8 mouse cellular contexts compared by ENCODE assay signal in genomic region chr14:55092011-55092577, GRCm38 (mm10). TPM values are rescaled to one million over a fixed set of nuclear protein-coding genes. Genes with fewer than 3 reads are reported as not detected.
DNase-seq lines count a peak whose midpoint lies in the region; ATAC-seq and TF ChIP-seq lines count a peak whose summit lies in the region.

Gene Zfhx2, minus strand, starts transcription at chr14:55092324.

- under 1% methylated on average over 33 of the region's 34 CpGs for WGBS in forebrain, embryonic 11.5 days
- WGBS in heart, postnatal 0 days = under 1% methylated on average over 33 of the region's 34 CpGs
- WGBS in liver, embryonic 16.5 days (ENCODE audit: insufficient replicate concordance) = 0% methylated on average over 33 of the region's 34 CpGs
- WGBS in neural tube, embryonic 13.5 days = under 1% methylated on average over 34 of the region's 34 CpGs

- peak; percentile 81 to 85 for DNase-seq in CD8-positive naive resting alpha-beta T cell, adult 2 months (ENCODE audit: low read depth in 2 of 2, low spot score in 2 of 2)
- DNase-seq in c-Kit-positive CD71-negative TER-119-negative erythroid progenitor cells, embryonic 14.5 days (ENCODE audit: low read depth) = peak; percentile 85
- DNase-seq in forebrain, embryonic 11.5 days (ENCODE audit: low spot score) = peak; percentile 97
- peak; percentile 80 for DNase-seq in heart, postnatal 0 days (ENCODE audit: low spot score)
- DNase-seq in kidney, postnatal 4 days = peak; percentile 91 to 94

- peak within 1 kb of the TSS; percentile 85 for H3K4me2 ChIP-seq in forebrain, embryonic 11.5 days (ENCODE audit: low read depth, low read length, severe bottlenecking)
- H3K4me2 ChIP-seq in heart, postnatal 0 days (ENCODE audit: low read depth, low read length) = peak within 1 kb of the TSS; percentile 75
- H3K4me2 ChIP-seq in liver, embryonic 16.5 days (ENCODE audit: low read depth, low read length) = peak within 1 kb of the TSS; percentile 97
- H3K4me2 ChIP-seq in neural tube, embryonic 13.5 days = peak within 1 kb of the TSS; percentile 90

- H3K27ac ChIP-seq in forebrain, embryonic 11.5 days (ENCODE audit: low read depth, low read length) = peak within 1 kb of the TSS; percentile 89
- H3K27ac ChIP-seq in heart, postnatal 0 days (ENCODE audit: low read depth) = peak within 1 kb of the TSS; percentile 4; the same call in 1 of the 2 replicates
- H3K27ac ChIP-seq in liver, embryonic 16.5 days (ENCODE audit: low read length) = peak within 1 kb of the TSS; percentile 29; the same call in 1 of the 2 replicates
- peak within 1 kb of the TSS; percentile 98 for H3K27ac ChIP-seq in neural tube, embryonic 13.5 days (replicated peaks)
- no peak within 1 kb of the TSS for H3K27ac ChIP-seq in testis, adult 2 months (ENCODE audit: control insufficient read depth, insufficient read depth, low read depth, low read length)

- peak; percentile 63 for TF ChIP-seq POLR2A in testis, adult 2 months (IDR thresholded peaks at IDR 0.05; ENCODE audit: control insufficient read depth, low read depth, low read length)

- no peaks in the 10 kb centered on the region for H3K9me3 ChIP-seq in forebrain, embryonic 11.5 days (ENCODE audit: control insufficient read depth, low read length)
- no peaks in the 10 kb centered on the region for H3K9me3 ChIP-seq in heart, postnatal 0 days (replicated peaks; ENCODE audit: control insufficient read depth, low read length)
- no peaks in the 10 kb centered on the region for H3K9me3 ChIP-seq in liver, embryonic 16.5 days (replicated peaks; ENCODE audit: control insufficient read depth, low read length)
- no peaks in the 10 kb centered on the region for H3K9me3 ChIP-seq in neural tube, embryonic 13.5 days

- TF ChIP-seq EP300 in heart, postnatal 0 days (IDR thresholded peaks at IDR 0.05; ENCODE audit: low read depth) = no peak

- no peak; the same call in 1 of the 2 replicates for TF ChIP-seq CTCF in heart, postnatal 0 days (IDR thresholded peaks at IDR 0.05; ENCODE audit: low read depth)
- no peak for TF ChIP-seq CTCF in testis, adult 2 months (IDR thresholded peaks at IDR 0.05; ENCODE audit: control insufficient read depth, insufficient read depth, insufficient replicate concordance, low read depth, low read length)

- H3K36me3 ChIP-seq in forebrain, embryonic 11.5 days (ENCODE audit: control insufficient read depth, insufficient read depth, low read length) = no peaks in the 10 kb centered on the region
- no peaks in the 10 kb centered on the region for H3K36me3 ChIP-seq in heart, postnatal 0 days (replicated peaks; ENCODE audit: control insufficient read depth, insufficient read depth, low read length)
- H3K36me3 ChIP-seq in liver, embryonic 16.5 days (ENCODE audit: control insufficient read depth, insufficient read depth) = no peaks in the 10 kb centered on the region
- H3K36me3 ChIP-seq in neural tube, embryonic 13.5 days = no peaks in the 10 kb centered on the region
- no peaks in the 10 kb centered on the region for H3K36me3 ChIP-seq in testis, adult 2 months (ENCODE audit: control insufficient read depth, insufficient read depth, low read length)

- peak within 1 kb of the TSS; percentile 91 for H3K9ac ChIP-seq in forebrain, embryonic 11.5 days (ENCODE audit: low read length)
- H3K9ac ChIP-seq in heart, postnatal 0 days (replicated peaks; ENCODE audit: low read depth, low read length) = peak within 1 kb of the TSS; percentile 67
- H3K9ac ChIP-seq in liver, embryonic 16.5 days (ENCODE audit: low read depth, low read length) = peak within 1 kb of the TSS; percentile 69
- peak within 1 kb of the TSS; percentile 99 for H3K9ac ChIP-seq in neural tube, embryonic 13.5 days

- no peaks in the 10 kb centered on the region for H3K27me3 ChIP-seq in forebrain, embryonic 11.5 days (ENCODE audit: control insufficient read depth, insufficient read depth, low read length)
- no peaks in the 10 kb centered on the region for H3K27me3 ChIP-seq in heart, postnatal 0 days (ENCODE audit: control insufficient read depth, insufficient read depth, low read length)
- no peaks in the 10 kb centered on the region for H3K27me3 ChIP-seq in liver, embryonic 16.5 days (ENCODE audit: control insufficient read depth, insufficient read depth, low read depth, low read length)
- no peaks in the 10 kb centered on the region for H3K27me3 ChIP-seq in neural tube, embryonic 13.5 days
- H3K27me3 ChIP-seq in testis, adult 2 months (ENCODE audit: control insufficient read depth, insufficient read depth, low read length) = no peaks in the 10 kb centered on the region

- peak within 1 kb of the TSS; percentile 73 for H3K4me3 ChIP-seq in forebrain, embryonic 11.5 days (ENCODE audit: low read depth, low read length)
- peak within 1 kb of the TSS; percentile 65 for H3K4me3 ChIP-seq in heart, postnatal 0 days (ENCODE audit: low read depth, low read length)
- peak within 1 kb of the TSS; percentile 74 for H3K4me3 ChIP-seq in liver, embryonic 16.5 days (ENCODE audit: low read depth, low read length)
- H3K4me3 ChIP-seq in neural tube, embryonic 13.5 days = peak within 1 kb of the TSS; percentile 79
- peak within 1 kb of the TSS; percentile 82 for H3K4me3 ChIP-seq in testis, adult 2 months (ENCODE audit: control insufficient read depth, low read depth, low read length)

- peaks cover 22% of the 10 kb centered on the region for H3K4me1 ChIP-seq in forebrain, embryonic 11.5 days (replicated peaks; ENCODE audit: control insufficient read depth, insufficient read depth, low read length)
- peaks cover 29% of the 10 kb centered on the region for H3K4me1 ChIP-seq in heart, postnatal 0 days (ENCODE audit: control insufficient read depth, insufficient read depth)
- peaks cover 28% of the 10 kb centered on the region for H3K4me1 ChIP-seq in liver, embryonic 16.5 days (ENCODE audit: control insufficient read depth, low read depth, low read length)
- H3K4me1 ChIP-seq in neural tube, embryonic 13.5 days (replicated peaks) = peaks cover 74% of the 10 kb centered on the region
- peaks cover 7% of the 10 kb centered on the region for H3K4me1 ChIP-seq in testis, adult 2 months (ENCODE audit: control insufficient read depth, insufficient read depth, low read length)

- ATAC-seq in forebrain, embryonic 11.5 days (replicated peaks; ENCODE audit: low FRiP score) = peak; percentile 93
- ATAC-seq in heart, postnatal 0 days (ENCODE audit: insufficient read depth, low read depth) = peak; percentile 79
- ATAC-seq in liver, embryonic 16.5 days (ENCODE audit: low read depth) = peak; percentile 95
- peak; percentile 91 for ATAC-seq in neural tube, embryonic 13.5 days (ENCODE audit: low read depth)

RNA-seq across cellular contexts. Expression of gene Zfhx2, which starts in this region (rescaled TPM):
- polyA plus RNA-seq in forebrain, embryonic 11.5 days (2014; fragmentation: Nextera tagmentation; extraction: Ambion mirVana) = 15.9 TPM in 2 replicates
- total RNA-seq in heart, postnatal 0 days (2014; rRNA removed; ENCODE audit: low replicate concordance) = 1.8 and 1.9 TPM in 2 replicates
- 1.1 and 1.2 TPM in 2 replicates for polyA plus RNA-seq in heart, postnatal 0 days (2015; fragmentation: Nextera tagmentation; extraction: Ambion mirVana)
- 0.84 and 1.1 TPM in 2 replicates for polyA plus RNA-seq in liver, embryonic 16.5 days (2015; fragmentation: Nextera tagmentation; extraction: Ambion mirVana)
- polyA plus RNA-seq in neural tube, embryonic 13.5 days (2015; fragmentation: Nextera tagmentation; extraction: Ambion mirVana) = 30.4 and 33.6 TPM in 2 replicates
- 3.8 and 4.4 TPM in 2 replicates for polyA plus RNA-seq in testis, adult 2 months (2012; rRNA removed)
